8 mouse cellular contexts compared by ENCODE assay signal in the genomic region with DNA sequence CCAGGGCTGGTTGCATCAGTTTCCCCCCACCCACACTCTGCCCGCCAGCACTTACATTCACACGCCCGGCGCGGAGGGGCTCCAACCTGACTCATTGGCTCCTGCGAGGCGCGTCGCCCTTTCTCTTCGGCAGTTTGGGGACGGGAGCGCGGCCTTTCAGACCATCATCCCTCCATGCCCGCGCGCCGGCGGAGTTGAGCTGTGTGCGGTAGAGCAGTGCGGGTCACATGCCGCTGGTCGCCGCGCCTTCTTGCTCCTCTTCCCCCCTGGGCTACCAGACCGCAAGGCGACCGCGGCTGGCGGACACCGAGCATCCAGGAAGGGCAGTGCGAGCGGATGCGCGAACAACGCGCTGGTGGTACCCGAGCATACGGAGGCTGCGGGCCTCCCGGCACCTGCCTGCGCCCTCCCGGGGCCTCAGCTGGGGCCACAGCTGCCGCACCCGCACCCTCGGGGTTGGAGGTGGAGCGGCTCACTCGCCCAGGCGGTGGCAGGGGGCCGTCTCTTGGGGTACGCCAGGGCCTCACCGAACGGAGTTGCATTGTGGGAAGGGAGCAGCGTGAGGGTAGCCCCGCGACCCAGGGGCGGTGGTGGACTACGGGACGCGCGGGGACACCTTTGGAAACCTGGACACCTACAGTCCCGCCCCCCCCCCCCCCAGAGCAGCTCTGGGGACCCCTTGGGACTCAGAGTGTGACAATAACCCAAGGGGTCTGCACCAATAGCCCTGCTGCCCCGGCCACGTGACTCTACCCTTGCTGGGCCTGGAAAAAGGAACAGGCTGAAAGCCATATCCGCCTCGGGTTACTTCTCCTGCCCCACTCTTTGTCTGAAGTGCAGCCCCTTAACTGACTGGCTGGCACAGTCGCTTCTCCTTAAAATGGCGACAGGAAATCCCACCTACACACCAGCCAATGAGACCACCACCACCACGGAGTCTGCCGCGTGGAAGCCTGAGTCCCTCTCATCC. TPM values are rescaled to one million over a fixed set of nuclear protein-coding genes. Genes with fewer than 3 reads are reported as not detected.
DNase-seq lines count a peak whose midpoint lies in the region; ATAC-seq and TF ChIP-seq lines count a peak whose summit lies in the region.

Gene Slc38a1 (minus strand): TSS at position 478 of the 970 bp plus-strand sequence.

- H3K36me3 ChIP-seq in hindbrain, embryonic 16.5 days (ENCODE audit: control insufficient read depth, insufficient read depth, low read length), result no peaks in the 10 kb centered on the region
- H3K36me3 ChIP-seq in limb, embryonic 10.5 days, result peaks cover 21% of the 10 kb centered on the region
- peaks cover 7% of the 10 kb centered on the region; the same call in 1 of the 2 replicates for H3K36me3 ChIP-seq in midbrain, embryonic 11.5 days (ENCODE audit: control insufficient read depth, insufficient read depth, low read length)

- DNase-seq in gastrocnemius, postnatal 10 days, result peak; percentile 46
- no peak for DNase-seq in gastrocnemius, adult 18-20 months (ENCODE audit: low spot score)
- DNase-seq in cerebellum, adult 2 months, result peak; percentile 66 to 77
- DNase-seq in limb, embryonic 10.5 days (ENCODE audit: low spot score), result peak; percentile 85
- peak; percentile 97 for DNase-seq in midbrain, embryonic 11.5 days (ENCODE audit: low spot score, missing footprints)
- DNase-seq in spleen, adult 12 weeks (ENCODE audit: low spot score), result peak; percentile 46

- H3K4me3 ChIP-seq in cerebellum, adult 2 months (replicated peaks; ENCODE audit: insufficient read depth, low read depth, low read length), result peak within 1 kb of the TSS; percentile 84
- peak within 1 kb of the TSS; percentile 92 for H3K4me3 ChIP-seq in hindbrain, embryonic 16.5 days (ENCODE audit: low read length)
- H3K4me3 ChIP-seq in limb, embryonic 10.5 days, result peak within 1 kb of the TSS; percentile 76
- H3K4me3 ChIP-seq in midbrain, embryonic 11.5 days (ENCODE audit: low read depth, low read length), result peak within 1 kb of the TSS; percentile 87

- TF ChIP-seq POLR2A in cerebellum, adult 2 months (IDR thresholded peaks at IDR 0.05; ENCODE audit: borderline replicate concordance, insufficient read depth, low read length), result no peak

- peak within 1 kb of the TSS; percentile 100 for H3K9ac ChIP-seq in hindbrain, embryonic 16.5 days (ENCODE audit: low read depth, low read length)
- H3K9ac ChIP-seq in midbrain, embryonic 11.5 days (ENCODE audit: low read length), result peak within 1 kb of the TSS; percentile 99

- H3K4me2 ChIP-seq in hindbrain, embryonic 16.5 days (ENCODE audit: low read length), result peak within 1 kb of the TSS; percentile 87
- peak within 1 kb of the TSS; percentile 78 for H3K4me2 ChIP-seq in midbrain, embryonic 11.5 days

- no peaks in the 10 kb centered on the region; the same call in 1 of the 2 replicates for H3K4me1 ChIP-seq in cerebellum, adult 2 months (ENCODE audit: control insufficient read depth, insufficient read depth, low read length)
- H3K4me1 ChIP-seq in hindbrain, embryonic 16.5 days (ENCODE audit: control insufficient read depth, insufficient read depth, low read depth, low read length), result peaks cover 23% of the 10 kb centered on the region
- peaks cover 44% of the 10 kb centered on the region for H3K4me1 ChIP-seq in limb, embryonic 10.5 days
- H3K4me1 ChIP-seq in midbrain, embryonic 11.5 days (ENCODE audit: control insufficient read depth, insufficient read depth, low read length), result peaks cover 18% of the 10 kb centered on the region

- H3K27ac ChIP-seq in cerebellum, adult 2 months (ENCODE audit: insufficient read depth, low read length), result peak within 1 kb of the TSS; percentile 87
- H3K27ac ChIP-seq in hindbrain, embryonic 16.5 days (ENCODE audit: low read depth, low read length), result peak within 1 kb of the TSS; percentile 100
- peak within 1 kb of the TSS; percentile 99 for H3K27ac ChIP-seq in limb, embryonic 10.5 days
- peak within 1 kb of the TSS; percentile 99 for H3K27ac ChIP-seq in midbrain, embryonic 11.5 days (ENCODE audit: low read depth, low read length)

- under 1% methylated on average over 65 of the region's 70 CpGs for WGBS in cerebellum, adult 2 months
- WGBS in hindbrain, embryonic 16.5 days, result under 1% methylated on average over 66 of the region's 70 CpGs
- WGBS in limb, embryonic 10.5 days, result under 1% methylated on average over 66 of the region's 70 CpGs
- WGBS in midbrain, embryonic 11.5 days, result under 1% methylated on average over 68 of the region's 70 CpGs

- H3K9me3 ChIP-seq in hindbrain, embryonic 16.5 days (ENCODE audit: control insufficient read depth, low read length), result no peaks in the 10 kb centered on the region
- no peaks in the 10 kb centered on the region for H3K9me3 ChIP-seq in limb, embryonic 10.5 days (replicated peaks)
- no peaks in the 10 kb centered on the region for H3K9me3 ChIP-seq in midbrain, embryonic 11.5 days (ENCODE audit: control insufficient read depth, low read length)

- H3K27me3 ChIP-seq in cerebellum, adult 2 months (ENCODE audit: control insufficient read depth, insufficient read depth, low read length), result no peaks in the 10 kb centered on the region
- no peaks in the 10 kb centered on the region for H3K27me3 ChIP-seq in hindbrain, embryonic 16.5 days (replicated peaks; ENCODE audit: control insufficient read depth, insufficient read depth, low read length)
- H3K27me3 ChIP-seq in limb, embryonic 10.5 days (ENCODE audit: low read depth, poor library complexity, severe bottlenecking), result no peaks in the 10 kb centered on the region
- H3K27me3 ChIP-seq in midbrain, embryonic 11.5 days (ENCODE audit: control insufficient read depth, insufficient read depth, low read length), result no peaks in the 10 kb centered on the region

- TF ChIP-seq CTCF in cerebellum, adult 2 months (IDR thresholded peaks at IDR 0.05; ENCODE audit: borderline replicate concordance, insufficient read depth, low read depth, low read length), result no peak

- ATAC-seq in frontal cortex, adult (ENCODE audit: low TSS enrichment), result peak; percentile 45
- ATAC-seq in hindbrain, embryonic 16.5 days, result peak; percentile 82
- peak; percentile 87 for ATAC-seq in midbrain, embryonic 11.5 days (ENCODE audit: low FRiP score)

RNA-seq across cellular contexts. Expression of gene Slc38a1, which starts in this region (rescaled TPM):
- total RNA-seq in gastrocnemius, postnatal 10 days (2021), result 1 to 10 TPM; 6.9 to 9.3 TPM
- total RNA-seq in gastrocnemius, adult 18-20 months (2021), result 1 to 10 TPM in 1 of 2 experiments, under 1 TPM in 1; 0.75 to 1.4 TPM
- polyA plus RNA-seq in cerebellum, adult 2 months (2012; rRNA removed), result 141 and 160 TPM in 2 replicates
- 127 and 139 TPM in 2 replicates for polyA plus RNA-seq in hindbrain, embryonic 16.5 days (2015; fragmentation: Nextera tagmentation; extraction: Ambion mirVana)
- polyA plus RNA-seq in limb, embryonic 10.5 days (2016; fragmentation: Nextera tagmentation; extraction: Ambion mirVana), result 141 and 149 TPM in 2 replicates
- polyA plus RNA-seq in midbrain, embryonic 11.5 days (2014; fragmentation: Nextera tagmentation; extraction: Ambion mirVana), result 109 TPM in 2 replicates
